Mouse (Mus musculus): ENCODE measurements at regions not wholly inside any gene's neighbourhood (a gene's known extent, or its start where the extent isn't known, plus 50 kb on each side); places are given as distances from the start of the nearest gene placed in this dataset. TPM values are rescaled to one million over a fixed set of nuclear protein-coding genes. Genes with fewer than 3 reads are reported as not detected.

DNA sequence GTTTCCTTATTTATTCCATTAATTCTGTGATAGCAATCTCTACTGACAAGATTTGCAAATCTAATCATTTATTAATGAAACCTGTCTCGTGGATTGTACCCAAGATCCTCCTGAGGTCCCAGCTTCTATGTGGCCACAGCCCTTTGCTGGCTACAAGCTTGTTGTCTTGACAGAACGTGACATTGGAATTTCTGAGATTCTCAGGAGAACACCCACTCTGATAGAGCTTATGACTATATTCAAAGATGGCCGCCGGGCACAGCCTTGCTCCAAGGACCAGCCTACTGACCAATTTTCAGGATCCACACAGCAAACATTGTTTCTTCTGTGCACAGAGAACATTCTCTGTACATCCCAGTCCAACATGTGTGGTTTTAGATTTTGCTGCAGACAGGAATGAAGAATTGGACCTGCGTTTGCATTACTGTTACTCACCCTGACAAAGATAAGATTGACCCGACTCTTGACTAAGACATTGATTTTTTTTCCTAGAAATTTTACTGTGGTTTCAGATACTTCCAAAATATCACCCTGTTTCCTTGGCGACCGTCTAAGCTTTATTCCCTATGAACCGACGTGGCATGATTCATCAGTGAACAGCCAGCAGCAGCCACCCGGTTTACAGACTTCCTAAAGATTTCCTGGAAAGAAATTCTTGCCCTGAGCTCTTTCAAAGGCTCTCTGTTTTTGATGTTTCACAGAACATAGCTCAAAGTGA lies 65.9 kb upstream of the Klf7 start:
- no peak for TF ChIP-seq CTCF (IDR thresholded peaks at IDR 0.05)
- Histone ChIP-seq H3K4me3 (no peak overlapping the region), H3K27ac (no peak overlapping the region)
- no peak for DNase-seq
- intact Hi-C loops (cut with DNase I): no loop called here

DNA sequence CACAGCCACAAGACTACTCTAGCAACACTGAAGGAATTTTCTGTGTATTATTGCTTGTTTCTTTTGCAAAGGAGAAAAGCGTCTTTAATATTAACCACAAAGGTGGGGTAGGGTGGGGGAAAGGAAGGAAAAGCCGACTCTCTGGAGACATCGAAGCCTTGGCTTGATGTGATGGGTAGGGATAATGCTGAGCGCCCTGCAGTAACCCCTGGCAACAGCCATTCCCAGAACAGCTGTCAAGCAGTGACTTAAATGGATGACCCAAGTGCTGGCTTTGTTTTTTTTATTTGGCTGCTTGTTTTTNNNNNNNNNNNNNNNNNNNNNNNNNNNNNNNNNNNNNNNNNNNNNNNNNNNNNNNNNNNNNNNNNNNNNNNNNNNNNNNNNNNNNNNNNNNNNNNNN lies 51.6 kb upstream of the Klf7 start:
- H3K27ac ChIP-seq: no peak overlapping the region
- intact Hi-C loops (cut with DNase I): no loop called here
- H3K4me3 ChIP-seq: no peak overlapping the region
- no peak for DNase-seq
- no peak for TF ChIP-seq CTCF (IDR thresholded peaks at IDR 0.05)

DNA sequence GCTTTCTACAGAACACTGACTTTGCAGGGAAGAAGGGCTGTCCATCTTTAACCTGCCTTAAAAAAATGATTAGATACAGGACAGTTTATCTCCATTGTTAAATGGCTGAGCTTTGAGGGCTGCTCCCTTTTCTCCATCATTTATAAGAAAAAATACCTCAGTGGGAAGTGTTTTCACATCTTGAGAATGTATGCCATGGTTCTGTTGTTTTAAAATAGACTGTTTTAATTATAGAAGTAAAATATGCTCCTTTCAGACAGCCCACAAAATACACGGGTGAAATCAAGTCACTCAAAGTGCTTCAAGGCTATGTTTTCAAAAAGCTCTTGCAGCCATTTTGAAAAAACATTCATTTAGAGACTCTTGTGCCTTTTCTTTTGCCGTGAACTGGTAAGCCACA lies 50.0 kb upstream of the Klf7 start:
- Histone ChIP-seq H3K27ac (no peak overlapping the region), H3K4me3 (no peak overlapping the region)
- TF ChIP-seq CTCF (IDR thresholded peaks at IDR 0.05): no peak
- intact Hi-C loops (cut with DNase I): no loop called here
- DNase-seq: no peak

Small RNA genes lying in the stretch of these regions (microRNA-seq; reads per million reads assigned to microRNA genes)
- not detected for gene Gm25748

Measured in gastrocnemius, adult 2 months (tissue).